Mouse (Mus musculus) olfactory bulb, adult 2 months (tissue): ENCODE measurements around the gene Fnbp1. TPM values are rescaled to one million over a fixed set of nuclear protein-coding genes. Genes with fewer than 3 reads are reported as not detected.

Source experiments
- H3K27ac ChIP-seq: fragments of 200-500 bp; 2 replicates; pipeline ENCODE4 v1.5.1; 2012; ENCODE audit warnings: low read depth, low read length; ENCODE audit not compliant: insufficient read depth
- H3K4me1 ChIP-seq: fragments of 200-500 bp; 2 replicates; pipeline ENCODE4 v1.6.1; 2012; ENCODE audit warnings: low read length; ENCODE audit not compliant: control insufficient read depth, insufficient read depth
- H3K4me3 ChIP-seq: fragments of 200-500 bp; 2 replicates; pipeline ENCODE4 v1.5.1; 2012; ENCODE audit warnings: mild to moderate bottlenecking, low read depth, low read length, moderate library complexity; ENCODE audit not compliant: insufficient read depth
- CTCF ChIP-seq: fragments of 200-500 bp; IDR thresholded peaks from 2 replicates; pipeline ENCODE4 v1.5.1; 2012; ENCODE audit warnings: low read depth, mild to moderate bottlenecking, low read length, moderate library complexity; ENCODE audit not compliant: insufficient read depth
- POLR2A ChIP-seq: fragments of 200-500 bp; IDR thresholded peaks from 2 replicates; pipeline ENCODE4 v1.6.1; 2012; ENCODE audit warnings: mild to moderate bottlenecking, low read depth, low read length, moderate library complexity; ENCODE audit not compliant: insufficient read depth
- WGBS: fragments of 180-500 bp; shearing (Covaris S2); methylation state at CpG from one replicate; pipeline ENCODE4 v1.1.7; 2018; 5-methylcytosine and 5-hydroxymethylcytosine counted together
- polyA plus RNA-seq: library from polyadenylated mRNA; stranded (reverse); fragments of >200 nt; gene quantifications from 2 replicates; pipeline ENCODE4 v1.2.4, GENCODE M21; 2012; ENCODE audit warnings: low replicate concordance; ENCODE audit not compliant: missing spikeins, insufficient read depth, insufficient read length

Fnbp1 gene
- polyA plus RNA-seq, 1 experiment, result 1,096 TPM

DNA sequence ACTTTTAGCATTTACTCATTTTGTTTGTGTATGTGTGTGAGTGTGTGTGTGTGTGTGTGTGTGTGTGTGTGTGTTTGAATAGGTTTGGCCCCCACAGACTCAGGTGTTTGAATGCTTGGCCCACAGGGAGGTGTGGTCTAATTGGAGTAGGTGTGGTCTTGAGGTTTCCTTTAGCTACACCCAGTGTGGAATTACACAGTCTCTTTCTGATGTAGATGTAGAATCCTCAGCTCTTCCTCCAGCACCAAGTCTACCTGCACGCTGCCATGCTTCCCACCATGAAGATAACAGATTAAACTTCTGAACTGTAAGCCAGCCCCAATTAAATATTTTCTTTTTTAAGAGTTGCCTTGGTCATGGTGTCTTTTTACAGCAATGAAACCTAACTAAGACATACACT lies 81.5 kb downstream of the Fnbp1 start:
- TF ChIP-seq POLR2A (no peak), CTCF (no peak)
- Histone ChIP-seq H3K27ac (no peak overlapping the region), H3K4me3 (no peak overlapping the region), H3K4me1 (no peaks in the 10 kb centered on the region; the same call in 1 of the 2 replicates)
- WGBS, result 95% methylated on average over 1 of the region's 1 CpGs

DNA sequence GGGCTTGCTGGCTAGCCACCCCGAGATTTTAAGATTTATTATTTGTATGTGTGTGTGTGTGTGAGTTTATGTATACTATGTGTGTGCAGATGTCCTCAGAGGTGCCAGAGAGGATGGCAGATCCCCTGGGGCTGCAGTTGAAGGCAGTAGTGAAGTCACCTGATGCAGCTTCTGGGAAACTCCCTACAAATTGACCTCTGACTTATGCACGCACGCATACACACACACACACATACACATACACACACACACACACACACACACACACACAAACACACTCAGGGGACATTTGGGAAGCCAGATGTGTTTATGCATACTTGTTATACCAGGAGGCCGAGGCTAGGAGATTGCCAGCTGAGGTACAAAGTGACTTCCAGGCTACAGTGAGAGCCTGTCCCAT lies 83.4 kb downstream of the Fnbp1 start:
- WGBS, result 90% methylated on average over 4 of the region's 4 CpGs
- TF ChIP-seq CTCF (no peak), POLR2A (no peak)
- H3K4me1 ChIP-seq, result no peaks in the 10 kb centered on the region; the same call in 1 of the 2 replicates
- H3K4me3 ChIP-seq, result no peak overlapping the region
- no peak overlapping the region for H3K27ac ChIP-seq

DNA sequence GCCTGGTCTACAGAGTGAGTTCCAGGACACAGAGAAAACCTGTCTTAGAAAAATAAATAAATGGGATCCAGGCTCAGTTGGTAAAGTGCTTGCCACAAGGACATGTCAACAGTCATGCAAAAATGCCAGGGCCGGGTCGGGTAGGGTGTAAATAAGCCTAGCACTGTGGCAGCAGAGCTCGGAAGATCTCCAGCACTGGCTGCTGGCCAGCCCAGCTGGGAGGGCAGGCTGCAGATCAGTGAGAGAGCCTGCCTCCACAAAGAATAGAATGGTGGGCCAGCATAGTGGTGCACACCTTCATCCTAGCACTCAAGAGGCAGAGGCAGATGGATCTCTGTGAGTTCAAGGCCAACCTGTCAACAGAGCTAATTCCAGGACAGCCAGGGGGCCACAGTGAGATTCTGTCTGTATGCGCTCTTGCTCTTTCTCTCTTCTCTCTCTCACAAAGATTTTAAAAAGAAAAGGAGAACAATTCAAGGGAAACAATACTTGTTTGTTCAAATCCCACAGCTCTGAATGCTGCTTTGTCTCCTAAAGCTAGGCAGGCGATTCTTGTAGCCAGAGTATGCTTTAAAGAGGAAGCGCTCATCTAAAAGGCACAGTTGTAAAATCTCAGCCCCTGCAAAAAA lies 84.1 kb downstream of the Fnbp1 start:
- Histone ChIP-seq H3K4me1 (no peaks in the 10 kb centered on the region; the same call in 1 of the 2 replicates), H3K4me3 (no peak overlapping the region), H3K27ac (no peak overlapping the region)
- no peak for TF ChIP-seq POLR2A
- TF ChIP-seq CTCF, result no peak
- WGBS, result 53% methylated on average over 6 of the region's 6 CpGs

DNA sequence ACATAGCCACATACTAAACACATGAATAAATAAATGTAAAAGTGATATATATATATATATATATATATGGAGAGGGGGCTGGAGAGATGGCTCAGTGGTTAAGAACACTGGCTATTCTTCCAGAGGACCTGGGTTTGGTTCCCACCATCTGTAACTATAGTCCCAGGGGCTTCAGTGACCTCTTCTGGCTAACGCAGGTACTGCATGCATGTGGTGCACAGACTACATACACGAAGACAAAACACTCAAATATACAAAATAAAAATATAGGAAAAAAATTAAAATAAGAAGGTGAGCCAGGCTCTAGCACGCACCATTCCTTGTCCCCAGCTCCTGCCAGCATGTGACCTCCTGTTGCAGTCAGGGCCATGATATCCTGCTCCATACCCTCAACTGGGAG lies 85.7 kb downstream of the Fnbp1 start:
- H3K27ac ChIP-seq, result no peak overlapping the region
- 100% methylated on average over 3 of the region's 3 CpGs for WGBS
- H3K4me1 ChIP-seq, result no peaks in the 10 kb centered on the region; the same call in 1 of the 2 replicates
- no peak overlapping the region for H3K4me3 ChIP-seq
- TF ChIP-seq CTCF, result no peak
- TF ChIP-seq POLR2A, result no peak

DNA sequence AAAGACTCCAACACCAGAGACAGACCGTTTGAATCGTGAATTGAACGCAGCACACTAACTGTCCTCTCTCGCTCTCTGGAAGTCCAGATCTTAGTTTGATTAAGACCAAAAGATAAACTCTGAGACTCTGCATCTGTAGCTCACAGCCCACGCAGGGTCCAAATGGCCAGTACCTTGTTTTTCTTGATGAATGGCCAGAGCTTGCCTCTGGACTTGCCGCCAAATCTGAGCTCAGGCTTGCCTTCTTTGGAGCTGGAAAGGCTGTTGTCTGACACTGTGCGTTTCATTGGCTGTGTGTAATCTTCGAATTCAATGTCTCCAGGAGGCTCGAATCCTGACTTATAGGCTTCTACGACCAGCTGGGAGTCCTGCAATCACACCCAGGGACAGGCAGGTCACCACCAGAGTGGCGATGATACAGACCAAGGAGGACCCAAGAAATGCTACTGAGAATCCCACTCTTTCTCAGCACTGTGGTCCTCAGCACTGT lies 87.9 kb downstream of the Fnbp1 start:
- Histone ChIP-seq H3K27ac (no peak overlapping the region), H3K4me3 (no peak overlapping the region), H3K4me1 (no peaks in the 10 kb centered on the region; the same call in 1 of the 2 replicates)
- whole genome bisulfite sequencing, result 92% methylated on average over 11 of the region's 11 CpGs
- TF ChIP-seq CTCF (no peak), POLR2A (no peak)

DNA sequence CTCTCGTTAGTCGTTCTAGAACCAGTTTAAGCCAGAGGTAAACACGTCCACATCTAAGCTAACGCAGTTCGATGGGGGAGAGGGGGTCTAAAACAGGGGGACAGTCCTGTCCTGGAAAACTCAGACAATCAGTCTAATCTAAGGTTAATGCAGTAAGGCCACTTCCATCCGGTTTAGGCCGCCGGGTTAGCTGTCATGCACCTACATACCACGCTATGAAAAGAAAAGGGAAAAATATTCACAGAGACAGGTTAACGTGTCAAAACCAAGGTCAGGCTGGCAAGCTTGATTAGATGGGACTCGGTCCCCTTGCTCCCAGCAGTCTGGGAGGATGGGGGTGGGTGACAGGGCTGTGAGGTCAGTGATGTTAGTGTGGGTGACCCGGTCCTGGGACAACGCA lies 88.4 kb downstream of the Fnbp1 start:
- no peak overlapping the region for H3K27ac ChIP-seq
- 94% methylated on average over 13 of the region's 13 CpGs for WGBS
- no peak overlapping the region for H3K4me3 ChIP-seq
- H3K4me1 ChIP-seq, result no peaks in the 10 kb centered on the region; the same call in 1 of the 2 replicates
- TF ChIP-seq CTCF (no peak), POLR2A (no peak)

DNA sequence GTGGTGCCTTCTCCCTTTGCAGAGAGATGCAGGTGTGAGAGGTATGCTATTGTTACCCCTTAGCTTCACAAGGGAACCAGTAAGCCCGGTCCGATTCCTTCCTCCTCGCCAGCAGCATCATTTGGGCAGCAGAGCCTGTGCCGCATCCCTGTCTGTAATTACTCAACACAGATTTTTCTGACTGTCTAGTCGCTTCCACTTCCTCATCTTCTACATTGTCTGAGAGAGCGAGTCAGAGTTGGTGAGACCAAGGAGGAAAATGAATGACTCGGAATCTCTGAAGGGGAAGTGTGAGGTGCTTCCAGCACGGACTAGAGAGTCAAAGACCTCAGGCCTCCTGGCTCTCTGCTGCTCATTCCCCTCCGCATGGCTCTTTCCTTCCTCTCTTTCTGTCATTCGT lies 89.4 kb downstream of the Fnbp1 start:
- Histone ChIP-seq H3K4me1 (no peaks in the 10 kb centered on the region), H3K4me3 (no peak overlapping the region), H3K27ac (no peak overlapping the region)
- no peak for TF ChIP-seq POLR2A
- TF ChIP-seq CTCF, result no peak
- 90% methylated on average over 10 of the region's 10 CpGs for WGBS

DNA sequence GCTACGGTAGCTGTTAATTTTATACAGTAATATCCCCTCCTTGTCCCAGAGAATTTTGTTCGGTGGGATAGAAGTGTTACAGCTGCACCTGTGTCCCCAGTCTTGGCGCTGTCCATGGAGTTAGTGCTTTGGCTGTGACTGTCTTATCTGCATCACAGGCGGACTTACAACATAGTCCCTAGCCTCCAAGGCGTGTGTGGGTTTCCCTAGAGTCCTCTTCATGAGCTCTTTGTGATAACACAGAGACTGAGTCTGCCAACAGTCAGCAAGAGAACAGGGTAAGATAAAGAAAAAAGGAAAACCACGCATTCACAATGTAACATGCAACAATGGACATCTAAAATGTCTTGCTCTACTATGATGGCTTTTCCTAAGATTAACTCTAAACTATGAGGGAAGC lies 93.8 kb downstream of the Fnbp1 start:
- no peak overlapping the region for H3K4me3 ChIP-seq
- peaks cover 2% of the 10 kb centered on the region; the same call in 1 of the 2 replicates for H3K4me1 ChIP-seq
- 89% methylated on average over 6 of the region's 6 CpGs for WGBS
- TF ChIP-seq CTCF (no peak), POLR2A (no peak)
- H3K27ac ChIP-seq, result no peak overlapping the region

DNA sequence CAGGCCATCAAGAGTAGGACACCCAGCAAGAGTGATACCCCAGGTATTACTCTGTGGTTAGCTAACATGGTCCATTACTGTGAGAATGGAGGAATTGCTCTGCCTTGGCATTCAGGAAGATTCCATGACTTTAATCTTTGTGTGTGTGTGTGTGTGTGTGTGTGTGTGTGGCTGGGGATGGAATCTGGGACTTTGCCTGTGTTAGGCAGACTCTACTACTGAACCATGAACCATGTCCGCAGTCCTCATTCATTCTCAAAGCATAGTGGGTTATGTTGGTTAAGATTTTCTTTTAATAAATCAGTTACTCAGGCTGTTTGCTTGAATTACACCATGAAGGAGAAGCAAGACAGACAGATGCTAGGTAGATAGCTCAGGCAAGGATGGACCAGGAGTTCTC lies 98.0 kb downstream of the Fnbp1 start:
- WGBS, result 100% methylated on average over 1 of the region's 1 CpGs
- no peak for TF ChIP-seq POLR2A
- TF ChIP-seq CTCF, result no peak
- no peak overlapping the region for H3K27ac ChIP-seq

More for the DNA sequence above, 98.0 kb downstream of the Fnbp1 start:
- H3K4me3 ChIP-seq, result no peak overlapping the region
- peaks cover 7% of the 10 kb centered on the region; the same call in 1 of the 2 replicates for H3K4me1 ChIP-seq
